ENCODE assay signal across 15 mouse cellular contexts in genomic region chr14:30018846-30019245, GRCm38 (mm10). TPM values are rescaled to one million over a fixed set of nuclear protein-coding genes. Genes with fewer than 3 reads are reported as not detected.
"Had no signal": no experiment of that assay in that cellular context is flagged by ENCODE, and none has a peak within 500 bp of the region (broad histone marks: within the 10 kb centered on the region; RNA-seq: fewer than 3 reads in every experiment).

No protein-coding gene starts in this region.

- H3K36me3 ChIP-seq: intestine, embryonic 15.5 days; limb, embryonic 10.5 days; liver, embryonic 13.5 days; lung, embryonic 15.5 days; midbrain, embryonic 15.5 days; neural tube, embryonic 13.5 days had no signal

- H3K9ac ChIP-seq: intestine, embryonic 15.5 days; liver, embryonic 13.5 days; liver, postnatal 0 days; lung, embryonic 15.5 days; midbrain, embryonic 15.5 days; neural tube, embryonic 13.5 days had no signal

- ATAC-seq: liver, postnatal 0 days; midbrain, embryonic 15.5 days had no signal

- H3K27ac ChIP-seq: intestine, embryonic 15.5 days; left cerebral cortex, adult 2 months; limb, embryonic 10.5 days; liver, embryonic 13.5 days; lung, embryonic 15.5 days; macrophage; midbrain, embryonic 15.5 days; neural tube, embryonic 13.5 days had no signal

- H3K4me1 ChIP-seq: liver, embryonic 13.5 days; lung, embryonic 15.5 days; midbrain, embryonic 15.5 days; neural tube, embryonic 13.5 days had no signal

- H3K27me3 ChIP-seq: intestine, embryonic 15.5 days; liver, embryonic 13.5 days; lung, embryonic 15.5 days; midbrain, embryonic 15.5 days; neural tube, embryonic 13.5 days had no signal

- DNase-seq: liver, embryonic 13.5 days; liver, postnatal 0 days; lung, postnatal 14 days; retina, postnatal 1 day; right cerebral cortex, postnatal 14 days; thymus, postnatal 14 days had no signal

- H3K9me3 ChIP-seq: intestine, embryonic 15.5 days; limb, embryonic 10.5 days; liver, embryonic 13.5 days; lung, embryonic 15.5 days; megakaryocyte, embryonic 14.5 days; midbrain, embryonic 15.5 days; neural tube, embryonic 13.5 days had no signal

- H3K4me3 ChIP-seq: intestine, embryonic 15.5 days; left cerebral cortex, adult 2 months; limb, embryonic 10.5 days; liver, embryonic 13.5 days; lung, embryonic 15.5 days; megakaryocyte, embryonic 14.5 days; midbrain, embryonic 15.5 days; neural tube, embryonic 13.5 days had no signal

- H3K4me2 ChIP-seq: intestine, embryonic 15.5 days; liver, embryonic 13.5 days; lung, embryonic 15.5 days; midbrain, embryonic 11.5 days; midbrain, embryonic 15.5 days; neural tube, embryonic 13.5 days had no signal

RNA-seq across cellular contexts. Expression of gene Il17rb, which starts 10.2 kb away (rescaled TPM):
- polyA plus RNA-seq: macrophage had no signal
